Mouse (Mus musculus): ENCODE data around the gene Gjd3.

DNA sequence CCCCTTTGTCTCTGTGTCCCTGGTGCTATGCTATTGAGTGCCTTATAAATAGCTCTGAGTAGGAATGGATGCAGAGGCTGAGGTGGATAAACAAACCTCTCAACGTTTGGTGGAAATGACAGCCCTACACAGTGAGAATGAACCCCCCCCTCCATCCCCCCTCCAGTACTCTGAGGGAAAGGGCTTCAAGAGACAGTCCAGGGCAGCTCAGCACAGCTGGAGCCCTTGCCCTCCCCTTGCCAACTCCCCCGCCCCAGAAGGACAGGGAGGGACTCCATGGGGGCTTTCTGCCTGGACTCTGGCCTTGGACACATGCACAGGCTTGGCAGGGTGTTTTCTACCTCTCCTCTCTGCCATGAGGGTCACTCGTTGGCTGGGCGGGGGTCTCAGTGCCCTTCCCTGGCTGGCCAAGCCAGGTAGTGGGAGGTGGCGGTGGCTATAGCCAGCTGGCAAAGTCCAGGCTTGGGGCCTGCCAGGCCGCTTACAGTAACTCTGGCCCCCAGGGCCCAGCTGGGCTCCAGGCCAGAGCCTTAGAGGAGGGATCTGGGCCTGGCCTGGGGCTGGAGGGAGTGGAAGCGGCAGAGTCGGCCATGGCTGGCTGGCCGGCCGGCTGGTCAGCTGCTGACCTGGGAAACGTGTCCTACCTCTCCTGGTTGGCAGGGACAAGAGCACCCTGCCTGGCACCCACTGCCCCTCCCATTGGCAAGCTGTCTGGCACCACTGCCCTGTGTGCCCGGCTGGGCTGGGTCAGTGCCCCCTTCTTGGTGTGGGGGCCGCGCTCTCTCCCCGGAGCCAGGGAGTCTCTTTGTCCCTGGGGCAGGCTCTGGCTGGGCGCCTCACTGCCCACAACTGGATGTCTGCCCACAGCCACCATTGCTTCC lies 31.6 kb downstream of the Gjd3 start:
- TF ChIP-seq CTCF (IDR thresholded peaks at IDR 0.05; ENCODE audit: control insufficient read depth, insufficient read depth, insufficient read length), result no peak
- no peak for TF ChIP-seq USF1 (IDR thresholded peaks at IDR 0.05; ENCODE audit: low read depth)
- TF ChIP-seq FOSL1 (IDR thresholded peaks at IDR 0.05; ENCODE audit: insufficient read depth, low read length, poor library complexity, severe bottlenecking), result no peak
- TF ChIP-seq MAX (IDR thresholded peaks at IDR 0.05), result no peak
- TF ChIP-seq CEBPB (IDR thresholded peaks at IDR 0.05; ENCODE audit: low read depth), result no peak
